Mouse (Mus musculus): Measurements from ENCODE around the gene Apoa4. TPM values are rescaled to one million over a fixed set of nuclear protein-coding genes. Genes with fewer than 3 reads are reported as not detected.

The Apoa4 gene
- polyA plus RNA-seq, 1 experiment from 2014 or later = not detected

- no peaks in the 10 kb centered on the region for H3K9me3 ChIP-seq (replicated peaks; ENCODE audit: control insufficient read depth, low read length)
- peak within 1 kb of the TSS; percentile 77 for H3K9ac ChIP-seq (ENCODE audit: low read depth, low read length)
- peak; percentile 82 for ATAC-seq (replicated peaks; ENCODE audit: insufficient number of reproducible peaks, low FRiP score, low TSS enrichment)
- 4% methylated on average over 45 of the region's 45 CpGs for WGBS (ENCODE audit: insufficient replicate concordance)
- H3K4me2 ChIP-seq = peak within 1 kb of the TSS; percentile 92
- peak within 1 kb of the TSS; percentile 60 for H3K27ac ChIP-seq (ENCODE audit: low read depth, low read length)
- peaks cover 28% of the 10 kb centered on the region for H3K27me3 ChIP-seq (ENCODE audit: control insufficient read depth, insufficient read depth, low read length)
- peak within 1 kb of the TSS; percentile 95 for H3K4me3 ChIP-seq (ENCODE audit: low read depth, low read length)
- peaks cover 9% of the 10 kb centered on the region for H3K4me1 ChIP-seq (ENCODE audit: control insufficient read depth, insufficient read depth, low read length)
- peaks cover 12% of the 10 kb centered on the region for H3K36me3 ChIP-seq (ENCODE audit: control insufficient read depth, insufficient read depth, low read length)
Measured at GRCm38 (mm10) chr9:46272677-46273454, 32.4 kb downstream of the Apoa4 start, which contains the start of gene Zpr1. Gene Zpr1 (plus strand): TSS chr9:46273064.

GRCm38 (mm10) chr9:46274494-46274893, 34.0 kb downstream of the Apoa4 start:
- ATAC-seq (replicated peaks; ENCODE audit: insufficient number of reproducible peaks, low FRiP score, low TSS enrichment) = no peak
- H3K9me3 ChIP-seq (replicated peaks; ENCODE audit: control insufficient read depth, low read length) = no peaks in the 10 kb centered on the region
- H3K9ac ChIP-seq (ENCODE audit: low read depth, low read length) = no peak overlapping the region
- H3K27me3 ChIP-seq (ENCODE audit: control insufficient read depth, insufficient read depth, low read length) = peaks cover 14% of the 10 kb centered on the region
- no peak overlapping the region for H3K4me2 ChIP-seq
- WGBS (ENCODE audit: insufficient replicate concordance) = 70% methylated on average over 9 of the region's 9 CpGs
- no peak overlapping the region for H3K27ac ChIP-seq (ENCODE audit: low read depth, low read length)
- no peak overlapping the region for H3K4me3 ChIP-seq (ENCODE audit: low read depth, low read length)
- H3K4me1 ChIP-seq (ENCODE audit: control insufficient read depth, insufficient read depth, low read length) = peaks cover 9% of the 10 kb centered on the region
- peaks cover 15% of the 10 kb centered on the region for H3K36me3 ChIP-seq (ENCODE audit: control insufficient read depth, insufficient read depth, low read length)

GRCm38 (mm10) chr9:46282631-46283436, 42.3 kb downstream of the Apoa4 start, which contains the start of gene Bud13:
Gene Bud13 (plus strand): TSS chr9:46283008.
- H3K9ac ChIP-seq (ENCODE audit: low read depth, low read length) = peak within 1 kb of the TSS; percentile 92
- H3K27ac ChIP-seq (ENCODE audit: low read depth, low read length) = peak within 1 kb of the TSS; percentile 85
- 2% methylated on average over 55 of the region's 55 CpGs for WGBS (ENCODE audit: insufficient replicate concordance)
- no peaks in the 10 kb centered on the region for H3K27me3 ChIP-seq (ENCODE audit: control insufficient read depth, insufficient read depth, low read length)
- no peaks in the 10 kb centered on the region for H3K9me3 ChIP-seq (replicated peaks; ENCODE audit: control insufficient read depth, low read length)
- peak within 1 kb of the TSS; percentile 62 for H3K4me2 ChIP-seq
- H3K4me3 ChIP-seq (ENCODE audit: low read depth, low read length) = peak within 1 kb of the TSS; percentile 98
- H3K4me1 ChIP-seq (ENCODE audit: control insufficient read depth, insufficient read depth, low read length) = peaks cover 7% of the 10 kb centered on the region; the same call in 1 of the 2 replicates
- peaks cover 17% of the 10 kb centered on the region for H3K36me3 ChIP-seq (ENCODE audit: control insufficient read depth, insufficient read depth, low read length)
- peak; percentile 81 for ATAC-seq (replicated peaks; ENCODE audit: insufficient number of reproducible peaks, low FRiP score, low TSS enrichment)

Other genes starting within 250 kb of the Apoa4 start
- 155 and 163 TPM in 2 replicates for gene Pafah1b2, start 228.0 kb upstream of the Apoa4 start, polyA plus RNA-seq (2014; fragmentation: Nextera tagmentation; extraction: Ambion mirVana)
- 10.0 and 10.1 TPM in 2 replicates for gene Sik3, start 227.9 kb upstream of the Apoa4 start, polyA plus RNA-seq (2014; fragmentation: Nextera tagmentation; extraction: Ambion mirVana)
- gene Apoa1, start 12.1 kb upstream of the Apoa4 start, polyA plus RNA-seq (2014; fragmentation: Nextera tagmentation; extraction: Ambion mirVana) = 5.7 and 29.6 TPM in 2 replicates
- not detected in 2 replicates for gene Apoc3, start 5.1 kb upstream of the Apoa4 start, polyA plus RNA-seq (2014; fragmentation: Nextera tagmentation; extraction: Ambion mirVana)
- gene Apoa5, start 27.9 kb downstream of the Apoa4 start, polyA plus RNA-seq (2014; fragmentation: Nextera tagmentation; extraction: Ambion mirVana) = not detected in 2 replicates
- gene Zpr1, start 32.4 kb downstream of the Apoa4 start, polyA plus RNA-seq (2014; fragmentation: Nextera tagmentation; extraction: Ambion mirVana) = 41.2 and 46.4 TPM in 2 replicates
- 16.6 and 17.0 TPM in 2 replicates for gene Bud13, start 42.3 kb downstream of the Apoa4 start, polyA plus RNA-seq (2014; fragmentation: Nextera tagmentation; extraction: Ambion mirVana)
- not detected in 2 replicates for gene 4931429L15Rik, start 79.3 kb downstream of the Apoa4 start, polyA plus RNA-seq (2014; fragmentation: Nextera tagmentation; extraction: Ambion mirVana)

All from heart, embryonic 11.5 days (tissue).